Mouse (Mus musculus) neural tube, embryonic 14.5 days (tissue): Measurements from ENCODE around the gene Ttc14. TPM values are rescaled to one million over a fixed set of nuclear protein-coding genes. Genes with fewer than 3 reads are reported as not detected.

ENCODE experiments used
- ATAC-seq: fragments of 200-750 bp; cut with Nextera tagmentation; 2 replicates; pipeline ENCODE4 v1.8.0; 2017; ENCODE audit warnings: low read depth, mild to moderate bottlenecking, moderate TSS enrichment, moderate library complexity
- H3K27ac ChIP-seq: fragments of 300-500 bp; sonication (generic); 2 replicates; pipeline ENCODE4 v1.5.1; 2014; ENCODE audit warnings: low read depth, mild to moderate bottlenecking, control low read depth, low read length, moderate library complexity, mixed read lengths
- H3K27me3 ChIP-seq: fragments of 300-500 bp; sonication (generic); 2 replicates; pipeline ENCODE4 v1.6.1; 2014; ENCODE audit warnings: low read length; ENCODE audit not compliant: control insufficient read depth, insufficient read depth
- H3K36me3 ChIP-seq: fragments of 300-500 bp; sonication (generic); 2 replicates; pipeline ENCODE4 v1.6.1; 2014; ENCODE audit warnings: low read length, mixed read lengths; ENCODE audit not compliant: control insufficient read depth, insufficient read depth
- H3K4me1 ChIP-seq: fragments of 300-500 bp; sonication (generic); 2 replicates; pipeline ENCODE4 v1.6.1; 2014; ENCODE audit warnings: low read length; ENCODE audit not compliant: control insufficient read depth, insufficient read depth
- H3K4me2 ChIP-seq: fragments of 300-500 bp; sonication (generic); 2 replicates; pipeline ENCODE4 v1.6.1; 2014; ENCODE audit warnings: mild to moderate bottlenecking, low read depth, low read length, control low read depth
- H3K4me3 ChIP-seq: fragments of 300-500 bp; sonication (generic); 2 replicates; pipeline ENCODE4 v1.5.1; 2014; ENCODE audit warnings: low read depth, low read length, control low read depth, mixed read lengths
- H3K9ac ChIP-seq: fragments of 300-500 bp; sonication (generic); replicated peaks from 2 replicates; pipeline ENCODE4 v1.6.1; 2014; ENCODE audit warnings: low read depth, mild to moderate bottlenecking, control low read depth, low read length, mixed read lengths
- H3K9me3 ChIP-seq: fragments of 300-500 bp; sonication (generic); 2 replicates; pipeline ENCODE4 v1.6.1; 2016; ENCODE audit warnings: low read length; ENCODE audit not compliant: control insufficient read depth
- WGBS: fragments of 180-500 bp; shearing (Covaris S2); extraction: QIAGEN DNeasy Blood & Tissue Kit; methylation state at CpG from one replicate; pipeline ENCODE4 v1.1.7; 2014; 5-methylcytosine and 5-hydroxymethylcytosine counted together
- polyA plus RNA-seq: library from polyadenylated mRNA; unstranded; fragments of >200 nt; fragmentation: Nextera tagmentation; extraction: Ambion mirVana; gene quantifications from 2 replicates; pipeline ENCODE4 v1.2.1, GENCODE M21; 2014

Gene Ttc14
- 77.1 and 95.7 TPM in 2 replicates for polyA plus RNA-seq

GRCm38 (mm10) chr3:33799617-33800512, at the start of gene Ttc14:
TSS of gene Ttc14 (plus strand) at chr3:33799832.
- Histone ChIP-seq H3K9me3 (no peaks in the 10 kb centered on the region), H3K27me3 (no peaks in the 10 kb centered on the region), H3K9ac (peak within 1 kb of the TSS; percentile 97), H3K27ac (peak within 1 kb of the TSS; percentile 99), H3K36me3 (peaks cover 2% of the 10 kb centered on the region; the same call in 1 of the 2 replicates), H3K4me2 (peak within 1 kb of the TSS; percentile 63), H3K4me1 (peaks cover 9% of the 10 kb centered on the region; the same call in 1 of the 2 replicates), H3K4me3 (peak within 1 kb of the TSS; percentile 99)
- under 1% methylated on average over 88 of the region's 90 CpGs for whole genome bisulfite sequencing
- ATAC-seq, result peak; percentile 100

- Histone ChIP-seq H3K9me3 (no peaks in the 10 kb centered on the region), H3K27me3 (no peaks in the 10 kb centered on the region), H3K9ac (no peak overlapping the region), H3K27ac (no peak overlapping the region), H3K4me2 (no peak overlapping the region), H3K4me1 (no peaks in the 10 kb centered on the region), H3K36me3 (no peaks in the 10 kb centered on the region), H3K4me3 (no peak overlapping the region)
- peak; percentile 44; the same call in 1 of the 2 replicates for ATAC-seq
These were observed 8.7 kb upstream of the Ttc14 start for GRCm38 (mm10) chr3:33790975-33791374.

- peak; percentile 25 for ATAC-seq
These were observed 835 bp downstream of the Ttc14 start for GRCm38 (mm10) chr3:33800513-33800820.

GRCm38 (mm10) chr3:33807151-33807550, 7.5 kb downstream of the Ttc14 start:
- H3K4me1 ChIP-seq, result no peaks in the 10 kb centered on the region
- ATAC-seq, result no peak
- peaks cover 28% of the 10 kb centered on the region; the same call in 1 of the 2 replicates for H3K36me3 ChIP-seq
- H3K9ac ChIP-seq, result no peak overlapping the region
- H3K27ac ChIP-seq, result no peak overlapping the region
- H3K4me3 ChIP-seq, result no peak overlapping the region
- H3K4me2 ChIP-seq, result no peak overlapping the region
- WGBS, result 96% methylated on average over 1 of the region's 1 CpGs
- H3K27me3 ChIP-seq, result no peaks in the 10 kb centered on the region
- H3K9me3 ChIP-seq, result no peaks in the 10 kb centered on the region

More at GRCm38 (mm10) chr3:33800513-33800820, 835 bp downstream of the Ttc14 start:
- peak overlapping the region; percentile 63 for H3K4me2 ChIP-seq
- peak overlapping the region; percentile 99 for H3K4me3 ChIP-seq
- peaks cover 9% of the 10 kb centered on the region; the same call in 1 of the 2 replicates for H3K4me1 ChIP-seq
- peak overlapping the region; percentile 97 for H3K9ac ChIP-seq
- no peaks in the 10 kb centered on the region for H3K27me3 ChIP-seq
- H3K9me3 ChIP-seq, result no peaks in the 10 kb centered on the region
- peaks cover 3% of the 10 kb centered on the region; the same call in 1 of the 2 replicates for H3K36me3 ChIP-seq
- peak overlapping the region; percentile 99 for H3K27ac ChIP-seq
- 0% methylated on average over 16 of the region's 16 CpGs for WGBS

GRCm38 (mm10) chr3:33824135-33824946, 24.7 kb downstream of the Ttc14 start:
- Histone ChIP-seq H3K27ac (no peak overlapping the region), H3K36me3 (no peaks in the 10 kb centered on the region), H3K9ac (no peak overlapping the region), H3K9me3 (no peaks in the 10 kb centered on the region), H3K4me2 (no peak overlapping the region), H3K4me3 (no peak overlapping the region), H3K27me3 (no peaks in the 10 kb centered on the region), H3K4me1 (no peaks in the 10 kb centered on the region)
- 53% methylated on average over 9 of the region's 9 CpGs for WGBS
- peak; percentile 91 for ATAC-seq

GRCm38 (mm10) chr3:33832351-33832750, 32.7 kb downstream of the Ttc14 start:
- H3K4me3 ChIP-seq, result no peak overlapping the region
- no peaks in the 10 kb centered on the region for H3K9me3 ChIP-seq
- ATAC-seq, result no peak
- H3K9ac ChIP-seq, result no peak overlapping the region
- no peaks in the 10 kb centered on the region for H3K36me3 ChIP-seq
- no peaks in the 10 kb centered on the region for H3K4me1 ChIP-seq
- no peak overlapping the region for H3K4me2 ChIP-seq
- H3K27ac ChIP-seq, result no peak overlapping the region
- WGBS, result 89% methylated on average over 10 of the region's 10 CpGs
- no peaks in the 10 kb centered on the region for H3K27me3 ChIP-seq

GRCm38 (mm10) chr3:33836576-33836975, 36.9 kb downstream of the Ttc14 start:
- H3K27me3 ChIP-seq, result no peaks in the 10 kb centered on the region
- no peak overlapping the region for H3K9ac ChIP-seq
- no peaks in the 10 kb centered on the region for H3K4me1 ChIP-seq
- H3K4me3 ChIP-seq, result no peak overlapping the region
- 95% methylated on average over 13 of the region's 13 CpGs for WGBS
- no peaks in the 10 kb centered on the region for H3K36me3 ChIP-seq
- H3K4me2 ChIP-seq, result no peak overlapping the region
- H3K27ac ChIP-seq, result no peak overlapping the region
- H3K9me3 ChIP-seq, result no peaks in the 10 kb centered on the region
- ATAC-seq, result no peak

GRCm38 (mm10) chr3:33838877-33839276, 39.2 kb downstream of the Ttc14 start:
- Histone ChIP-seq H3K36me3 (no peaks in the 10 kb centered on the region), H3K9ac (no peak overlapping the region), H3K9me3 (no peaks in the 10 kb centered on the region), H3K4me2 (no peak overlapping the region), H3K27ac (no peak overlapping the region), H3K4me3 (no peak overlapping the region), H3K4me1 (no peaks in the 10 kb centered on the region), H3K27me3 (no peaks in the 10 kb centered on the region)
- 65% methylated on average over 10 of the region's 10 CpGs for WGBS
- ATAC-seq, result no peak
